Mouse (Mus musculus) kidney, postnatal 0 days (tissue): ENCODE results near the gene Pdcd2l. TPM values are rescaled to one million over a fixed set of nuclear protein-coding genes. Genes with fewer than 3 reads are reported as not detected.

Experiments used
- ATAC-seq: fragments of 200-750 bp; cut with Nextera tagmentation; replicated peaks from 2 replicates; pipeline ENCODE4 v1.8.0; 2017; ENCODE audit warnings: low read depth, moderate number of reproducible peaks, moderate TSS enrichment, moderate library complexity; ENCODE audit not compliant: low FRiP score
- DNase-seq: peaks from one replicate; pipeline ENCODE4 v3.0.0-alpha.2; 2016; ENCODE audit warnings: low spot score
- H3K27ac ChIP-seq: fragments of 300-500 bp; sonication (generic); 2 replicates; pipeline ENCODE4 v1.5.1; 2014; ENCODE audit warnings: mild to moderate bottlenecking
- H3K27me3 ChIP-seq: fragments of 300-500 bp; sonication (generic); 2 replicates; pipeline ENCODE4 v1.6.1; 2014; ENCODE audit warnings: low read length, mixed read lengths; ENCODE audit not compliant: insufficient read depth
- H3K36me3 ChIP-seq: fragments of 300-500 bp; sonication (generic); 2 replicates; pipeline ENCODE4 v1.6.1; 2014; ENCODE audit warnings: low read length, mixed read lengths; ENCODE audit not compliant: insufficient read depth
- H3K4me1 ChIP-seq: fragments of 300-500 bp; sonication (generic); replicated peaks from 2 replicates; pipeline ENCODE4 v1.6.1; 2014; ENCODE audit warnings: antibody characterized with exemption, low read length, mixed read lengths; ENCODE audit not compliant: insufficient read depth
- H3K4me2 ChIP-seq: fragments of 300-500 bp; sonication (generic); 2 replicates; pipeline ENCODE4 v1.6.1; 2014; ENCODE audit warnings: mild to moderate bottlenecking, low read length, moderate library complexity, mixed read lengths
- H3K4me3 ChIP-seq: fragments of 300-500 bp; sonication (generic); replicated peaks from 2 replicates; pipeline ENCODE4 v1.5.1; 2014; ENCODE audit warnings: low read depth, low read length
- H3K9ac ChIP-seq: fragments of 300-500 bp; sonication (generic); 2 replicates; pipeline ENCODE4 v1.6.1; 2014; ENCODE audit warnings: low read depth, low read length
- H3K9me3 ChIP-seq: fragments of 300-500 bp; sonication (generic); replicated peaks from 2 replicates; pipeline ENCODE4 v1.6.1; 2016; ENCODE audit warnings: low read length, inconsistent platforms, mixed read lengths
- CTCF ChIP-seq: IDR thresholded peaks from 2 replicates; pipeline ENCODE4 v1.5.1; 2016; ENCODE audit warnings: antibody characterized with exemption, low read depth, mild to moderate bottlenecking, moderate library complexity
- WGBS: fragments of 180-500 bp; shearing (Covaris S2); extraction: QIAGEN DNeasy Blood & Tissue Kit; methylation state at CpG from one replicate; pipeline ENCODE4 v1.1.7; 2014; 5-methylcytosine and 5-hydroxymethylcytosine counted together
- polyA plus RNA-seq: library from polyadenylated mRNA; unstranded; fragments of >200 nt; fragmentation: Nextera tagmentation; extraction: Ambion mirVana; gene quantifications from 2 replicates; pipeline ENCODE4 v1.2.1, GENCODE M21; 2015

Gene Pdcd2l
- polyA plus RNA-seq, 1 experiment from 2014 or later: 51.4 TPM

DNA sequence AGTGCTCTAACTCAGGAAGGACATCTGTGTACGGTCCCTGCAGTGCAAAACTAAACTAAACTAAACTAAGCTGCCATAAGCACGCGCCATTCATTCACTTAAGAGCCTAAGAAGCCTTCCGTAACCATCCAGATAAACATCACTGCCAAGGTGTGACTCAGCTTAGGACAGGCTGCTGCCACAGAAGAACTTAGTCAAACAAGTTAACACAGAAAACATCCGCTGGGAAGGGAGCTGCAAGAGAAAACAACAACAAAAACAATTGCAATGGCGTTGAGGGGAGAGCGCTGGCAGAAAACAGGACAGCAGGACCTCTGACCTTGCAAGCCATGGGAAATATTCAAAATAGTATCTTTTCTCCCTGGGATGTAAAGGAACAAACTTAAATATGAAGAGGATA is 31.8 kb downstream of the Pdcd2l start:
- ATAC-seq: no peak
- peaks cover 41% of the 10 kb centered on the region for H3K36me3 ChIP-seq

DNA sequence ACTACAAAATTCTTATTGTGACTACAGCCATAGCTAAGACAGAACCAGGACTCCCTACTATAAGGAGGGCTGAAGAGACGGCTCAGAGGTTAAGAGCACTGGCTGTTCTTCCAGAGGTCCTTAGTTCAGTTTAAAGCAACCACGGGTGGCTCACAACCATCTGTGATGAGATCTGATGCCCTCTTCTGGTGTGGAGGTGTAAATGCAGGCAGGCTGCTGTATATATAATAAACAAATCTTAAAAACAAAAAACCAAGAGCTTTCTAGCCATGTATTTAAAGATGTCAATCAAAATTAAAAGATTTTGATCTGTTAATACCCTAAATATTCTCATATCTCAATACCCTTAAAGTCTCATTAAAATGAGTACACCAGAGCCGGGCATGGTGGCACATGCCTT is 37.3 kb downstream of the Pdcd2l start:
- Histone ChIP-seq H3K27me3 (no peaks in the 10 kb centered on the region), H3K4me2 (no peak overlapping the region), H3K4me3 (no peak overlapping the region), H3K9ac (no peak overlapping the region), H3K27ac (no peak overlapping the region), H3K36me3 (peaks cover 78% of the 10 kb centered on the region), H3K4me1 (no peaks in the 10 kb centered on the region), H3K9me3 (no peaks in the 10 kb centered on the region)
- ATAC-seq (no peak), DNase-seq (no peak)
- no peak for TF ChIP-seq CTCF
- 90% methylated on average over 3 of the region's 3 CpGs for WGBS

More for the DNA sequence above, 31.8 kb downstream of the Pdcd2l start:
- H3K9ac ChIP-seq: no peak overlapping the region
- no peak for TF ChIP-seq CTCF
- no peaks in the 10 kb centered on the region for H3K27me3 ChIP-seq
- no peaks in the 10 kb centered on the region for H3K4me1 ChIP-seq
- H3K9me3 ChIP-seq: no peaks in the 10 kb centered on the region
- no peak overlapping the region for H3K4me3 ChIP-seq
- no peak overlapping the region for H3K27ac ChIP-seq
- DNase-seq: no peak
- WGBS: 91% methylated on average over 7 of the region's 7 CpGs
- H3K4me2 ChIP-seq: no peak overlapping the region

DNA sequence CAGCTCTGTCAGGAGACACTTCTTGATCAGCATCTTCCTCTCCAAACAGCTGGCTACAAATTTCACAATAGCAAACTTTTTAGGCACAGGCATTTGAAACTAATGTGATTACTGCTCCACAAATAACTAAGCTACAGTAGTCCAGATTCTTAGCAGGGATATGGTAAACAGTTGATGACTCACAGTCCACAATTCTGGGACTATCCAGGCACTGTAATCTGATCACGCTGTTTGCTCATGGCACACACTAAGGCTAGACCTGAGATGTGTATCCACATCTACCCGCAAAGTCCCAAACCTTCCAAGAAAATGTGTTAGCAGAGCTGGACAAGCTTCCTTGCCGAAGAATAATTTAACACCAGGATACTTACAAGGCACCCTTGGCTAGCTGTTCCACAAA is 38.5 kb downstream of the Pdcd2l start:
- TF ChIP-seq CTCF: no peak
- Histone ChIP-seq H3K36me3 (peaks cover 82% of the 10 kb centered on the region), H3K27ac (no peak overlapping the region), H3K9ac (no peak overlapping the region), H3K4me2 (no peak overlapping the region), H3K4me1 (no peaks in the 10 kb centered on the region), H3K9me3 (no peaks in the 10 kb centered on the region), H3K4me3 (no peak overlapping the region), H3K27me3 (no peaks in the 10 kb centered on the region)
- no peak for ATAC-seq
- WGBS: 97% methylated on average over 3 of the region's 3 CpGs
- no peak for DNase-seq

DNA sequence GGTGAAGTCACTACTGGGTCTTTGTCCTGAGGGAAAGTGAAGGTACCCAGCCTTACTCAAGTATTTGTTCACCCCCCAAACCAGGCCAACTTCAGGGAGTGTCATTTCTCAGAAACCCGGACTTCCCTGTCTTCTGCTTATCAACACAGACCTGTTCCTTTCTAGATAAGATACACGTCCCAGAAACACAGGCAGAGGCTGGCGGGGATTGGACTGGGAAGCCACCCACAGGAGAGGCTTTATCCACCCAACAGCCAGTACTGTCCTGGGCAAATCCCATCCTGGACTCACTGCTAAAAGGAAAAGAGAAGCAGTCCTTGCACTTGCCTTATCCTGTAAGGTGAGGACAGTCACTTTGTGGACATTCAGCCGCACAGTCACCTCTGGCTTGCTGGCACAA is 49.3 kb downstream of the Pdcd2l start:
- Histone ChIP-seq H3K36me3 (peaks cover 81% of the 10 kb centered on the region), H3K4me2 (no peak overlapping the region), H3K9ac (no peak overlapping the region), H3K27me3 (no peaks in the 10 kb centered on the region), H3K4me3 (no peak overlapping the region), H3K9me3 (no peaks in the 10 kb centered on the region), H3K27ac (no peak overlapping the region), H3K4me1 (no peaks in the 10 kb centered on the region)
- DNase-seq (no peak), ATAC-seq (no peak)
- no peak for TF ChIP-seq CTCF
- WGBS: 93% methylated on average over 4 of the region's 4 CpGs

DNA sequence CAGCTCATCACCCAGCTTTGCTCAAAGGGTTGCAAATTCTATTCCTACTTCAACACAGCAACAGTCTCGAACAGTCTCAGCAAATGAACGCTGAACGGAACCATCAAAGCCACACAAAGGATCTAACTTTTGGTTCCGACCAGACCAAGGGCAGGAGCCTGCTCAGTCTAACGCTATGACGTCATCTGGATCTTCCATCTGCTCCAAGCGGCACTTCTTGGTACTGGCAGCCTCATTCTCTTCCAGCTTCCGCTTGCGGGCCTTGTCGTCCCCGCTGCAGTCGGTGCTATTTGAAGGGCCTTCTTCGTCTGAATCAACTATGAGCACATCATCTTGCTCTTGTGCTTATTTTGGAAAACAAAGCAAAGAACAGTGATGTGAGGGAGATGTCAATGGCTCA is 55.3 kb downstream of the Pdcd2l start:
- peaks cover 53% of the 10 kb centered on the region for H3K36me3 ChIP-seq
- no peak overlapping the region for H3K4me2 ChIP-seq
- H3K27me3 ChIP-seq: no peaks in the 10 kb centered on the region
- ATAC-seq (no peak), DNase-seq (no peak)
- no peaks in the 10 kb centered on the region for H3K4me1 ChIP-seq
- WGBS: 97% methylated on average over 13 of the region's 13 CpGs
- H3K9ac ChIP-seq: no peak overlapping the region
- no peak overlapping the region for H3K4me3 ChIP-seq
- no peaks in the 10 kb centered on the region for H3K9me3 ChIP-seq
- H3K27ac ChIP-seq: no peak overlapping the region
- TF ChIP-seq CTCF: no peak

DNA sequence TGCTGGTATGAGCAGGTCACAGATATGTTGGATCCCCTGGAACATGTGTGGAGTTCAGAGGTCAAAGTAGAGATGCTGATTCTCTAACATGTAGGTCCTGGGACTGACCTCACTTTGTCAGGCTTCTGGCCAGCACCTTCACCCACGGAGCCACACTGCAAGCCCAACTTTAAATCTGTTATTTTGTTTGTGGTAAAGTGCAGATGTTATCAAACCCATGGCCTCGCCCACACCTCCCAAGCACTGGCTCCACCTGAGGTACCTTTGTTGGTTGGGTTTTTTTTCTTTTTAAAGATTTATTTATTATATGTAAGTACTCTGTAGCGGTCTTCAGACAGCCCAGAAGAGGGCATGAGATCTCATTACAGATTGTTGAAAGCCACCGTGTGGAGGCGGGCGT is 57.0 kb downstream of the Pdcd2l start:
- Histone ChIP-seq H3K27me3 (no peaks in the 10 kb centered on the region), H3K4me2 (no peak overlapping the region), H3K27ac (no peak overlapping the region), H3K9ac (no peak overlapping the region), H3K36me3 (peaks cover 41% of the 10 kb centered on the region), H3K4me3 (no peak overlapping the region), H3K9me3 (no peaks in the 10 kb centered on the region), H3K4me1 (no peaks in the 10 kb centered on the region)
- ATAC-seq: no peak; the same call in 1 of the 2 replicates
- 87% methylated on average over 6 of the region's 6 CpGs for WGBS
- TF ChIP-seq CTCF: no peak
- no peak for DNase-seq

Other genes starting within 250 kb of the Pdcd2l start
- not detected in 2 replicates for gene Scgb2b27, start 182.7 kb downstream of the Pdcd2l start, polyA plus RNA-seq
- not detected in 2 replicates for gene Scgb1b27, start 175.2 kb downstream of the Pdcd2l start, polyA plus RNA-seq
- not detected in 2 replicates for gene Scgb1b30, start 101.2 kb downstream of the Pdcd2l start, polyA plus RNA-seq
- gene Wtip, start 63.4 kb downstream of the Pdcd2l start, polyA plus RNA-seq: 6.3 and 8.0 TPM in 2 replicates
- gene Uba2, start 27.1 kb downstream of the Pdcd2l start, polyA plus RNA-seq: 133 and 146 TPM in 2 replicates
- 323 and 356 TPM in 2 replicates for gene Gpi1, start 33.7 kb upstream of the Pdcd2l start, polyA plus RNA-seq
- 0.32 TPM in 1 of 2 replicates, not detected in the other for gene Gm6096, start 54.4 kb upstream of the Pdcd2l start, polyA plus RNA-seq
- 39.1 and 41.2 TPM in 2 replicates for gene 4931406P16Rik, start 116.9 kb upstream of the Pdcd2l start, polyA plus RNA-seq
- gene Lsm14a, start 196.7 kb upstream of the Pdcd2l start, polyA plus RNA-seq: 78.7 and 82.0 TPM in 2 replicates